Mouse (Mus musculus) heart, embryonic 12.5 days (tissue): ENCODE results near the gene Pecam1. TPM values are rescaled to one million over a fixed set of nuclear protein-coding genes. Genes with fewer than 3 reads are reported as not detected.

Experiments used
- ATAC-seq: fragments of 200-750 bp; cut with Nextera tagmentation; 2 replicates; pipeline ENCODE4 v1.8.0; 2017; ENCODE audit warnings: moderate TSS enrichment, moderate library complexity; ENCODE audit not compliant: insufficient number of reproducible peaks, low FRiP score
- H3K27ac ChIP-seq: fragments of 300-500 bp; sonication (generic); 2 replicates; pipeline ENCODE4 v1.5.1; 2016; ENCODE audit warnings: mild to moderate bottlenecking, moderate library complexity; ENCODE audit not compliant: poor library complexity, severe bottlenecking
- H3K27me3 ChIP-seq: fragments of 300-500 bp; sonication (generic); replicated peaks from 2 replicates; pipeline ENCODE4 v1.6.1; 2016; ENCODE audit warnings: mild to moderate bottlenecking, moderate library complexity
- H3K36me3 ChIP-seq: fragments of 300-500 bp; sonication (generic); 2 replicates; pipeline ENCODE4 v1.6.1; 2016; ENCODE audit warnings: mild to moderate bottlenecking, moderate library complexity
- H3K4me1 ChIP-seq: fragments of 300-500 bp; sonication (generic); replicated peaks from 2 replicates; pipeline ENCODE4 v1.6.1; 2016; ENCODE audit warnings: mild to moderate bottlenecking
- H3K4me2 ChIP-seq: fragments of 300-500 bp; sonication (generic); 2 replicates; pipeline ENCODE4 v1.6.1; 2016; ENCODE audit warnings: mild to moderate bottlenecking, moderate library complexity
- H3K4me3 ChIP-seq: fragments of 300-500 bp; sonication (generic); 2 replicates; pipeline ENCODE4 v1.5.1; 2016; ENCODE audit warnings: mild to moderate bottlenecking
- H3K9ac ChIP-seq: fragments of 300-500 bp; sonication (generic); 2 replicates; pipeline ENCODE4 v1.6.1; 2016; ENCODE audit warnings: mild to moderate bottlenecking, moderate library complexity
- H3K9me3 ChIP-seq: fragments of 300-500 bp; sonication (generic); replicated peaks from 2 replicates; pipeline ENCODE4 v1.6.1; 2016; ENCODE audit warnings: mild to moderate bottlenecking, moderate library complexity
- WGBS: fragments of 180-500 bp; shearing (Covaris S2); methylation state at CpG from one replicate; pipeline ENCODE4 v1.1.7; 2016; 5-methylcytosine and 5-hydroxymethylcytosine counted together
- polyA plus RNA-seq: library from polyadenylated mRNA; unstranded; fragments of >200 nt; fragmentation: Nextera tagmentation; extraction: Ambion mirVana; gene quantifications from 2 replicates; pipeline ENCODE4 v1.2.1, GENCODE M21; 2016

Pecam1 gene
- polyA plus RNA-seq, 1 experiment from 2014 or later = 67.9 TPM

- peaks cover 57% of the 10 kb centered on the region for H3K4me1 ChIP-seq
- 44% methylated on average over 15 of the region's 15 CpGs for WGBS
- no peak overlapping the region for H3K27ac ChIP-seq
- H3K4me3 ChIP-seq = no peak overlapping the region
- H3K9me3 ChIP-seq = no peaks in the 10 kb centered on the region
- ATAC-seq = no peak
- peak overlapping the region; percentile 27 for H3K4me2 ChIP-seq
- H3K9ac ChIP-seq = no peak overlapping the region
- H3K27me3 ChIP-seq = no peaks in the 10 kb centered on the region
- no peaks in the 10 kb centered on the region for H3K36me3 ChIP-seq
Measured at GRCm38 (mm10) chr11:106709227-106709985, 41.0 kb downstream of the Pecam1 start.

- no peak overlapping the region for H3K4me2 ChIP-seq
- H3K9ac ChIP-seq = no peak overlapping the region
- H3K9me3 ChIP-seq = no peaks in the 10 kb centered on the region
- no peaks in the 10 kb centered on the region for H3K27me3 ChIP-seq
- no peak for ATAC-seq
- no peak overlapping the region for H3K27ac ChIP-seq
- peaks cover 46% of the 10 kb centered on the region for H3K4me1 ChIP-seq
- H3K36me3 ChIP-seq = no peaks in the 10 kb centered on the region
- no peak overlapping the region for H3K4me3 ChIP-seq
- 53% methylated on average over 3 of the region's 3 CpGs for WGBS
Measured at GRCm38 (mm10) chr11:106707866-106708265, 42.6 kb downstream of the Pecam1 start.

GRCm38 (mm10) chr11:106707085-106707484 is 43.3 kb downstream of the Pecam1 start:
- H3K9ac ChIP-seq = no peak overlapping the region
- H3K27me3 ChIP-seq = no peaks in the 10 kb centered on the region
- no peak overlapping the region for H3K4me3 ChIP-seq
- H3K9me3 ChIP-seq = no peaks in the 10 kb centered on the region
- no peak for ATAC-seq
- 68% methylated on average over 8 of the region's 8 CpGs for WGBS
- H3K4me1 ChIP-seq = peaks cover 42% of the 10 kb centered on the region
- no peak overlapping the region for H3K27ac ChIP-seq
- no peaks in the 10 kb centered on the region for H3K36me3 ChIP-seq
- H3K4me2 ChIP-seq = no peak overlapping the region

- Histone ChIP-seq H3K36me3 (no peaks in the 10 kb centered on the region), H3K27me3 (no peaks in the 10 kb centered on the region), H3K4me3 (no peak overlapping the region), H3K27ac (no peak overlapping the region), H3K9me3 (no peaks in the 10 kb centered on the region), H3K4me1 (peaks cover 41% of the 10 kb centered on the region), H3K9ac (no peak overlapping the region), H3K4me2 (no peak overlapping the region)
- ATAC-seq = no peak
- 17% methylated on average over 4 of the region's 4 CpGs for WGBS
Measured at GRCm38 (mm10) chr11:106706212-106706611, 44.2 kb downstream of the Pecam1 start.

GRCm38 (mm10) chr11:106704399-106705111 is 45.9 kb downstream of the Pecam1 start:
- H3K27me3 ChIP-seq = no peaks in the 10 kb centered on the region
- no peak overlapping the region for H3K4me2 ChIP-seq
- H3K4me3 ChIP-seq = no peak overlapping the region
- H3K4me1 ChIP-seq = peaks cover 28% of the 10 kb centered on the region
- 70% methylated on average over 9 of the region's 9 CpGs for WGBS
- no peak for ATAC-seq
- H3K9ac ChIP-seq = no peak overlapping the region
- H3K9me3 ChIP-seq = no peaks in the 10 kb centered on the region
- H3K27ac ChIP-seq = no peak overlapping the region
- no peaks in the 10 kb centered on the region for H3K36me3 ChIP-seq

- peaks cover 22% of the 10 kb centered on the region for H3K4me1 ChIP-seq
- H3K27me3 ChIP-seq = no peaks in the 10 kb centered on the region
- H3K4me3 ChIP-seq = no peak overlapping the region
- 83% methylated on average over 7 of the region's 7 CpGs for WGBS
- H3K36me3 ChIP-seq = peaks cover 4% of the 10 kb centered on the region; the same call in 1 of the 2 replicates
- H3K4me2 ChIP-seq = no peak overlapping the region
- no peak overlapping the region for H3K27ac ChIP-seq
- no peak overlapping the region for H3K9ac ChIP-seq
- ATAC-seq = no peak
- no peaks in the 10 kb centered on the region for H3K9me3 ChIP-seq
Measured at GRCm38 (mm10) chr11:106703931-106704330, 46.5 kb downstream of the Pecam1 start.

GRCm38 (mm10) chr11:106702584-106702983 is 47.8 kb downstream of the Pecam1 start:
- ATAC-seq = no peak
- H3K4me3 ChIP-seq = no peak overlapping the region
- H3K4me1 ChIP-seq = peaks cover 18% of the 10 kb centered on the region
- H3K27me3 ChIP-seq = no peaks in the 10 kb centered on the region
- no peak overlapping the region for H3K27ac ChIP-seq
- peaks cover 16% of the 10 kb centered on the region; the same call in 1 of the 2 replicates for H3K36me3 ChIP-seq
- no peak overlapping the region for H3K9ac ChIP-seq
- 77% methylated on average over 3 of the region's 3 CpGs for WGBS
- no peaks in the 10 kb centered on the region for H3K9me3 ChIP-seq
- H3K4me2 ChIP-seq = no peak overlapping the region

- no peak overlapping the region for H3K9ac ChIP-seq
- H3K4me2 ChIP-seq = no peak overlapping the region
- no peaks in the 10 kb centered on the region for H3K27me3 ChIP-seq
- H3K9me3 ChIP-seq = no peaks in the 10 kb centered on the region
- no peak overlapping the region for H3K27ac ChIP-seq
- peaks cover 11% of the 10 kb centered on the region for H3K4me1 ChIP-seq
- H3K4me3 ChIP-seq = no peak overlapping the region
- WGBS = 65% methylated on average over 9 of the region's 9 CpGs
- peaks cover 16% of the 10 kb centered on the region; the same call in 1 of the 2 replicates for H3K36me3 ChIP-seq
- no peak for ATAC-seq
Measured at GRCm38 (mm10) chr11:106701589-106701988, 48.8 kb downstream of the Pecam1 start.

GRCm38 (mm10) chr11:106699083-106699482 is 51.3 kb downstream of the Pecam1 start:
- WGBS = 93% methylated on average over 9 of the region's 9 CpGs
- Histone ChIP-seq H3K4me1 (no peaks in the 10 kb centered on the region), H3K27ac (no peak overlapping the region), H3K4me3 (no peak overlapping the region), H3K36me3 (peaks cover 23% of the 10 kb centered on the region; the same call in 1 of the 2 replicates), H3K27me3 (no peaks in the 10 kb centered on the region), H3K4me2 (no peak overlapping the region), H3K9ac (no peak overlapping the region), H3K9me3 (no peaks in the 10 kb centered on the region)
- no peak for ATAC-seq

GRCm38 (mm10) chr11:106698289-106698688 is 52.1 kb downstream of the Pecam1 start:
- peaks cover 23% of the 10 kb centered on the region; the same call in 1 of the 2 replicates for H3K36me3 ChIP-seq
- no peak overlapping the region for H3K4me2 ChIP-seq
- H3K9ac ChIP-seq = no peak overlapping the region
- H3K4me3 ChIP-seq = no peak overlapping the region
- no peak for ATAC-seq
- H3K9me3 ChIP-seq = no peaks in the 10 kb centered on the region
- no peaks in the 10 kb centered on the region for H3K27me3 ChIP-seq
- H3K27ac ChIP-seq = no peak overlapping the region
- WGBS = 87% methylated on average over 6 of the region's 6 CpGs
- no peaks in the 10 kb centered on the region for H3K4me1 ChIP-seq

GRCm38 (mm10) chr11:106695917-106696316 is 54.5 kb downstream of the Pecam1 start:
- H3K27ac ChIP-seq = no peak overlapping the region
- H3K4me2 ChIP-seq = no peak overlapping the region
- H3K9me3 ChIP-seq = no peaks in the 10 kb centered on the region
- H3K4me1 ChIP-seq = no peaks in the 10 kb centered on the region
- no peak for ATAC-seq
- H3K4me3 ChIP-seq = no peak overlapping the region
- WGBS = 90% methylated on average over 3 of the region's 3 CpGs
- no peaks in the 10 kb centered on the region for H3K27me3 ChIP-seq
- peaks cover 29% of the 10 kb centered on the region for H3K36me3 ChIP-seq
- no peak overlapping the region for H3K9ac ChIP-seq
